Mouse (Mus musculus) megakaryocyte, embryonic 14.5 days (primary cell): ENCODE results near the gene Mab21l3.

Source experiments
- FLI1 ChIP-seq: IDR thresholded peaks from 2 replicates; pipeline ENCODE4 v1.6.1; 2012; ENCODE audit warnings: low read length, inconsistent platforms, mixed read lengths
- GATA1 ChIP-seq: IDR thresholded peaks from 3 replicates; pipeline ENCODE4 v1.6.1; 2012; ENCODE audit warnings: mixed read lengths, low read length, inconsistent platforms, borderline replicate concordance

- TF ChIP-seq GATA1 (no peak), FLI1 (no peak)
These were observed 27.9 kb upstream of the Mab21l3 start for GRCm38 (mm10) chr3:101876459-101877285.
